7 mouse cellular contexts compared by ENCODE assay signal in the genomic region with DNA sequence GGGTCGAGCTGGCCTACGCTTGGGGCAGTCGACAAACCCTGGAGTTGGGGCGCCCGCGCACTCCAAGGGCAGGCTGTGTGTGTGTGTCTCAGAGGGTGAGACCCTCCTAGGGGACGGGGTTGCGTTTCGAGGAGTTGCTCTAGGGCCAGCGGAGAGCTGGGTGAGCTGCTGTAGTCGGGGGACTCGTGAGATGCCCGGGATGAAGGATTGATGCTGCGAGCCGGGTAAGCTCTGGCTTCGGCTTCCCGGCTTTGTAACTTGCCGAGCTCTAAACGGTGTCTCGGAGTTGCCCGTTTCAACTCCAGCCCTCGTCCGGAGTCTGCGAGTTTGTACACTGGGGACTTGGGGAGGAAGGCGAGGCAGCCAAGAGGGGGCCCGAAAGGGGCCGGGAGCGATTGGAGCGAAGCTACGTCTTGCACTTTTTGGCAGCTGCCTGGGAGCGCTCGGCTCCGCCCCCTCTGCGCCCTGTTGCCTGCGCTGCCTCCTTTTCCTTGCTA. TPM values are rescaled to one million over a fixed set of nuclear protein-coding genes. Genes with fewer than 3 reads are reported as not detected.
DNase-seq lines count a peak whose midpoint lies in the region; ATAC-seq and TF ChIP-seq lines count a peak whose summit lies in the region.

No protein-coding gene starts in this region.

- peak overlapping the region; percentile 82 for H3K4me2 ChIP-seq in intestine, postnatal 0 days (replicated peaks; ENCODE audit: low read depth)
- H3K4me2 ChIP-seq in midbrain, embryonic 12.5 days (replicated peaks): peak overlapping the region; percentile 92

- peak overlapping the region; percentile 94 for H3K9ac ChIP-seq in intestine, postnatal 0 days (ENCODE audit: low read depth, low read length)
- H3K9ac ChIP-seq in midbrain, embryonic 12.5 days (replicated peaks): peak overlapping the region; percentile 97

- H3K4me1 ChIP-seq in intestine, postnatal 0 days (replicated peaks; ENCODE audit: control insufficient read depth, insufficient read depth, low read length): no peaks in the 10 kb centered on the region
- H3K4me1 ChIP-seq in limb, embryonic 10.5 days: peaks cover 21% of the 10 kb centered on the region
- peaks cover 4% of the 10 kb centered on the region for H3K4me1 ChIP-seq in midbrain, embryonic 12.5 days
- no peaks in the 10 kb centered on the region for H3K4me1 ChIP-seq in spleen, adult 2 months (ENCODE audit: control insufficient read depth, insufficient read depth, insufficient read length)

- WGBS in intestine, postnatal 0 days: 1% methylated on average over 35 of the region's 35 CpGs
- WGBS in limb, embryonic 10.5 days: under 1% methylated on average over 35 of the region's 35 CpGs
- WGBS in midbrain, embryonic 12.5 days: under 1% methylated on average over 34 of the region's 35 CpGs
- under 1% methylated on average over 35 of the region's 35 CpGs for WGBS in spleen, adult 2 months

- H3K9me3 ChIP-seq in intestine, postnatal 0 days (ENCODE audit: control insufficient read depth): no peaks in the 10 kb centered on the region
- no peaks in the 10 kb centered on the region for H3K9me3 ChIP-seq in limb, embryonic 10.5 days (replicated peaks)
- H3K9me3 ChIP-seq in midbrain, embryonic 12.5 days: no peaks in the 10 kb centered on the region

- peak overlapping the region; percentile 96 for H3K27ac ChIP-seq in intestine, postnatal 0 days (ENCODE audit: low read depth, low read length)
- peak overlapping the region; percentile 99 for H3K27ac ChIP-seq in limb, embryonic 10.5 days
- H3K27ac ChIP-seq in midbrain, embryonic 12.5 days (replicated peaks): peak overlapping the region; percentile 97
- 0 out of 2 replicates have a peak overlapping the region, but pooled peaks have one; percentile 43 for H3K27ac ChIP-seq in spleen, adult 2 months (ENCODE audit: insufficient read depth, low read length)

- H3K4me3 ChIP-seq in intestine, postnatal 0 days (ENCODE audit: low read depth, low read length): peak overlapping the region; percentile 87
- H3K4me3 ChIP-seq in limb, embryonic 10.5 days: peak overlapping the region; percentile 100
- peak overlapping the region; percentile 95 for H3K4me3 ChIP-seq in midbrain, embryonic 12.5 days
- peak overlapping the region; percentile 73 for H3K4me3 ChIP-seq in spleen, adult 2 months (ENCODE audit: extremely low read depth, insufficient read depth, insufficient read length)

- H3K36me3 ChIP-seq in intestine, postnatal 0 days (ENCODE audit: control insufficient read depth, insufficient read depth): peaks cover 9% of the 10 kb centered on the region; the same call in 1 of the 2 replicates
- peaks cover 30% of the 10 kb centered on the region for H3K36me3 ChIP-seq in limb, embryonic 10.5 days
- H3K36me3 ChIP-seq in midbrain, embryonic 12.5 days: peaks cover 14% of the 10 kb centered on the region
- H3K36me3 ChIP-seq in spleen, adult 2 months (ENCODE audit: control insufficient read depth, insufficient read depth, low read length): peaks cover 10% of the 10 kb centered on the region

- DNase-seq in adrenal gland, postnatal 10 days: peak; percentile 87
- peak; percentile 75 for DNase-seq in embryo, embryonic 9.5 days (ENCODE audit: extremely low spot score)
- peak; percentile 76 to 87 for DNase-seq in gastrocnemius, postnatal 4 days (ENCODE audit: low spot score in 2 of 2)
- DNase-seq in limb, embryonic 10.5 days (ENCODE audit: low spot score): no peak
- DNase-seq in spleen, adult 2 months (ENCODE audit: low read depth in 1 of 2, low spot score in 2 of 2): peak in 1 of 2 experiments; percentile 21

- no peaks in the 10 kb centered on the region for H3K27me3 ChIP-seq in intestine, postnatal 0 days (replicated peaks; ENCODE audit: control insufficient read depth, insufficient read depth, low read length)
- 0 out of 2 replicates have a peak, but pooled peaks cover 6% of the 10 kb centered on the region for H3K27me3 ChIP-seq in limb, embryonic 10.5 days (ENCODE audit: low read depth, poor library complexity, severe bottlenecking)
- peaks cover 6% of the 10 kb centered on the region for H3K27me3 ChIP-seq in midbrain, embryonic 12.5 days
- no peaks in the 10 kb centered on the region; the same call in 1 of the 2 replicates for H3K27me3 ChIP-seq in spleen, adult 2 months (ENCODE audit: control insufficient read depth, insufficient read depth, low read length)

- peak; percentile 17; the same call in 1 of the 2 replicates for ATAC-seq in intestine, postnatal 0 days
- ATAC-seq in midbrain, embryonic 12.5 days (ENCODE audit: low FRiP score, low read depth): peak; percentile 59

- 0 out of 2 replicates have a peak, but pooled peaks have one; percentile 9 for TF ChIP-seq CTCF in intestine, postnatal 0 days (IDR thresholded peaks at IDR 0.05; ENCODE audit: low read depth)
- no peak for TF ChIP-seq CTCF in spleen, adult 2 months (IDR thresholded peaks at IDR 0.05; ENCODE audit: extremely low read depth, insufficient read depth, insufficient read length, insufficient replicate concordance)

- TF ChIP-seq POLR2A in spleen, adult 2 months (IDR thresholded peaks at IDR 0.05; ENCODE audit: low read depth, low read length): no peak

RNA-seq across cellular contexts. Expression of a gene that starts 6.6 kb away (rescaled TPM):
- 10 to 100 TPM; 37.3 to 37.4 TPM for total RNA-seq in adrenal gland, postnatal 10 days (2021)
- total RNA-seq in gastrocnemius, postnatal 4 days (2021): 10 to 100 TPM; 28.3 to 30.7 TPM
- polyA plus RNA-seq in intestine, postnatal 0 days (2015; fragmentation: Nextera tagmentation; extraction: Ambion mirVana): 6.0 and 6.9 TPM in 2 replicates
- polyA plus RNA-seq in limb, embryonic 10.5 days (2016; fragmentation: Nextera tagmentation; extraction: Ambion mirVana): 19.4 and 21.7 TPM in 2 replicates
- 25.6 and 26.0 TPM in 2 replicates for polyA plus RNA-seq in midbrain, embryonic 12.5 days (2016; fragmentation: Nextera tagmentation; extraction: Ambion mirVana)
- polyA plus RNA-seq in spleen, adult 2 months (2012; rRNA removed): 3.0 and 3.5 TPM in 2 replicates

Comparison
In these comparisons a context has a peak if more than half of its experiments do, and no peak if none do; other contexts are left out.
1. H3K27ac ChIP-seq: peak in every context shown above with its lines; median percentile 99 in limb, embryonic 10.5 days; 97 in midbrain, embryonic 12.5 days; 96 in intestine, postnatal 0 days; 43 in spleen, adult 2 months.